Mouse (Mus musculus) neural tube, embryonic 14.5 days (tissue): ENCODE measurements around the gene Gabrg3. TPM values are rescaled to one million over a fixed set of nuclear protein-coding genes. Genes with fewer than 3 reads are reported as not detected.

Experiments used
- ATAC-seq: fragments of 200-750 bp; cut with Nextera tagmentation; 2 replicates; pipeline ENCODE4 v1.8.0; 2017; ENCODE audit warnings: low read depth, mild to moderate bottlenecking, moderate TSS enrichment, moderate library complexity
- H3K27ac ChIP-seq: fragments of 300-500 bp; sonication (generic); 2 replicates; pipeline ENCODE4 v1.5.1; 2014; ENCODE audit warnings: low read depth, mild to moderate bottlenecking, control low read depth, low read length, moderate library complexity, mixed read lengths
- H3K27me3 ChIP-seq: fragments of 300-500 bp; sonication (generic); 2 replicates; pipeline ENCODE4 v1.6.1; 2014; ENCODE audit warnings: low read length; ENCODE audit not compliant: control insufficient read depth, insufficient read depth
- H3K36me3 ChIP-seq: fragments of 300-500 bp; sonication (generic); 2 replicates; pipeline ENCODE4 v1.6.1; 2014; ENCODE audit warnings: low read length, mixed read lengths; ENCODE audit not compliant: control insufficient read depth, insufficient read depth
- H3K4me1 ChIP-seq: fragments of 300-500 bp; sonication (generic); 2 replicates; pipeline ENCODE4 v1.6.1; 2014; ENCODE audit warnings: low read length; ENCODE audit not compliant: control insufficient read depth, insufficient read depth
- H3K4me2 ChIP-seq: fragments of 300-500 bp; sonication (generic); 2 replicates; pipeline ENCODE4 v1.6.1; 2014; ENCODE audit warnings: mild to moderate bottlenecking, low read depth, low read length, control low read depth
- H3K4me3 ChIP-seq: fragments of 300-500 bp; sonication (generic); 2 replicates; pipeline ENCODE4 v1.5.1; 2014; ENCODE audit warnings: low read depth, low read length, control low read depth, mixed read lengths
- H3K9ac ChIP-seq: fragments of 300-500 bp; sonication (generic); replicated peaks from 2 replicates; pipeline ENCODE4 v1.6.1; 2014; ENCODE audit warnings: low read depth, mild to moderate bottlenecking, control low read depth, low read length, mixed read lengths
- H3K9me3 ChIP-seq: fragments of 300-500 bp; sonication (generic); 2 replicates; pipeline ENCODE4 v1.6.1; 2016; ENCODE audit warnings: low read length; ENCODE audit not compliant: control insufficient read depth
- WGBS: fragments of 180-500 bp; shearing (Covaris S2); extraction: QIAGEN DNeasy Blood & Tissue Kit; methylation state at CpG from one replicate; pipeline ENCODE4 v1.1.7; 2014; 5-methylcytosine and 5-hydroxymethylcytosine counted together
- polyA plus RNA-seq: library from polyadenylated mRNA; unstranded; fragments of >200 nt; fragmentation: Nextera tagmentation; extraction: Ambion mirVana; gene quantifications from 2 replicates; pipeline ENCODE4 v1.2.1, GENCODE M21; 2014

Gabrg3 gene
- 11.0 and 16.4 TPM in 2 replicates for polyA plus RNA-seq

- Histone ChIP-seq H3K4me2 (peak within 1 kb of the TSS; percentile 80), H3K4me1 (no peaks in the 10 kb centered on the region), H3K27me3 (no peaks in the 10 kb centered on the region), H3K4me3 (peak within 1 kb of the TSS; percentile 56), H3K9me3 (no peaks in the 10 kb centered on the region), H3K9ac (peak within 1 kb of the TSS; percentile 65), H3K27ac (no peak within 1 kb of the TSS), H3K36me3 (no peaks in the 10 kb centered on the region)
- ATAC-seq, result peak; percentile 90
- WGBS, result under 1% methylated on average over 48 of the region's 71 CpGs
Observed at GRCm38 (mm10) chr7:57386517-57387340, at the start of gene Gabrg3. Gene Gabrg3, minus strand, starts transcription at chr7:57387188.

DNA sequence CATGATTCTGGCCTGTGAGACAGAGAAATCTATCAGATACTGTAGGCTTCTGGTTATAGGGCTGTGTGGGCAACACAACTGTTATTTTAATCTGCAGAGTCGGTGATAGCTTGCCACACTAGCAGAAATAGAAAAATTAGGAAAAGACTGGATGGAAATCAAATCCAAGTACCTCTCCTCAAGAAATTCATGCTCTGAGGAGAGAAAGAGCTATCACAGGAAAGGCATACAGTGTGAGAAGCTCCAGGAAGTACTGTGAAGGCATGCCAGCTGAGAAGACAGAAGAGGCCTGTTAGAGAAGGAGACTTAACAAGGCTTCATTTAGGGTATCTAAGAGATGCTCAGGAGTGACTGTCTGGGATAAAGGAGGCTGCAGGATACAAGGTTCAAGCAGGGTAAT, 35.7 kb upstream of the Gabrg3 start:
- Histone ChIP-seq H3K36me3 (no peaks in the 10 kb centered on the region), H3K9me3 (no peaks in the 10 kb centered on the region), H3K4me2 (no peak overlapping the region), H3K9ac (no peak overlapping the region), H3K27me3 (no peaks in the 10 kb centered on the region), H3K4me3 (no peak overlapping the region), H3K4me1 (no peaks in the 10 kb centered on the region), H3K27ac (no peak overlapping the region)
- WGBS, result 94% methylated on average over 1 of the region's 1 CpGs
- ATAC-seq, result no peak

DNA sequence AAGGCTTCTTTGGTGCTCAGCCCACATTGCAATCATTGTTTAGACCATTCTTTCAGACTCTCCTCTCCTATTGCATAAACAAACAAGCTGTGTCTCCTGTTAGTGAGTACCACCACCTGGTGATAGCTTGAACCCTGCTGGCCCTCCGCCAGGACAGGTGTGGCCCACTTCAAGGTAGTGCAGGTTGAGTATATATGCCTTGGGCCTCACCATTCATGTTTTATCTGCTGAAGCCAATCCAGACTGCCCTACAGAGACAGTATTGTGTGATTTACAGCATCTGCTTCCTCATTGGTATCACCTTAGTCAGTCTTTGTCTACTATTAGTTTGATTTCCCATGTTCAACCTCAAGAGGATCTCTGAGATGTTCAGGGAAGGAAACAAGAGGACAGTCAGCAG, 34.1 kb upstream of the Gabrg3 start:
- H3K36me3 ChIP-seq, result no peaks in the 10 kb centered on the region
- no peak overlapping the region for H3K9ac ChIP-seq
- 90% methylated on average over 1 of the region's 1 CpGs for WGBS
- H3K27ac ChIP-seq, result no peak overlapping the region
- H3K4me2 ChIP-seq, result no peak overlapping the region
- no peak for ATAC-seq
- no peaks in the 10 kb centered on the region for H3K4me1 ChIP-seq
- no peak overlapping the region for H3K4me3 ChIP-seq
- H3K9me3 ChIP-seq, result no peaks in the 10 kb centered on the region
- H3K27me3 ChIP-seq, result no peaks in the 10 kb centered on the region

DNA sequence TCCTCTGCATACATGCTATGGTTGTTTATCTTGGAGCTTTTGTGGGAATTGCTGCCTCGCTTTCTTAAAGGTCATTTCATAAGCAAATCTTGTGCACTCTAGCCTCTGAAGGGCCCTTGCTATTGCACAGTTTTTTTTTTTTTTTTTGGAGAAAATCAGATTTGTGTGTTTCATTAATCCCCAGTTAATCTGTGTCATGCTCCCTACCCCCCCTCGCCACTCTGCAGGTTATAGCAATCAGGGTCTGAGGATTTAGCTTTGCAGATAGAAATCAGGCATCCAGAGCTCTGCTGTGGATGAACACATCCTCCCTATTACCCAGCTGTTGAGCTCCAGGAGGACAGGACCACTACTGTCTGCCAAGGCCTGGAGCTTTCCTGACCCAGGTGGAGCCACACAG, 32.4 kb upstream of the Gabrg3 start, which contains the start of gene Gabrb3:
TSS of gene Gabrb3 (plus strand) at position 301 of the 400 bp plus-strand sequence.
- Histone ChIP-seq H3K4me2 (no peak within 1 kb of the TSS), H3K27me3 (no peaks in the 10 kb centered on the region), H3K9me3 (no peaks in the 10 kb centered on the region), H3K36me3 (no peaks in the 10 kb centered on the region), H3K4me1 (no peaks in the 10 kb centered on the region), H3K9ac (no peak within 1 kb of the TSS), H3K27ac (no peak within 1 kb of the TSS), H3K4me3 (no peak within 1 kb of the TSS)
- WGBS, result 92% methylated on average over 2 of the region's 2 CpGs
- ATAC-seq, result no peak

DNA sequence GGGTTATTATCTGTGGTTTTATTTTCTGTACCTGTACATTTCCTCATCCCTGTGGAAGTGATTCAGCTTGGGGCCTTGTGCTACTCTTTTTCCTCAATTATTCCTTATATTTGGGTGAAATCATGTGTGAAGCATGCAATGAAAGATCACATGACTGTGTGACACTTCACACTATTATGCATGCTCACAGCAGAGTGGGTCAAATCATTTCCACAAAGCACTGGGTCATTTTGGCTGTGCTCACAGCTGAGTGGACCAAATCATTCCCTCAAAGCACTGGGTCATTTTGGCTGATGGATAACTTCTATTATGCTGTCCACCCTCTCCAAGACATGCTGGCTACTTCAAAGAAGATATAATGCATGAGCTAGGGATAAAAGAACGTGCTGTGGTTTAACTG, 25.9 kb upstream of the Gabrg3 start:
- no peak for ATAC-seq
- Histone ChIP-seq H3K4me1 (no peaks in the 10 kb centered on the region), H3K27me3 (no peaks in the 10 kb centered on the region), H3K4me3 (no peak overlapping the region), H3K9me3 (no peaks in the 10 kb centered on the region), H3K4me2 (no peak overlapping the region), H3K9ac (no peak overlapping the region), H3K36me3 (no peaks in the 10 kb centered on the region), H3K27ac (no peak overlapping the region)
- 17% methylated on average over 1 of the region's 1 CpGs for WGBS

- Histone ChIP-seq H3K27me3 (no peaks in the 10 kb centered on the region), H3K4me1 (no peaks in the 10 kb centered on the region), H3K4me2 (no peak overlapping the region), H3K36me3 (no peaks in the 10 kb centered on the region), H3K4me3 (no peak overlapping the region), H3K27ac (no peak overlapping the region), H3K9me3 (no peaks in the 10 kb centered on the region), H3K9ac (no peak overlapping the region)
- ATAC-seq, result no peak
- 78% methylated on average over 4 of the region's 4 CpGs for WGBS
Observed at GRCm38 (mm10) chr7:57411163-57411562, 24.2 kb upstream of the Gabrg3 start.

- Histone ChIP-seq H3K4me1 (no peaks in the 10 kb centered on the region), H3K9me3 (no peaks in the 10 kb centered on the region), H3K4me3 (no peak overlapping the region), H3K4me2 (no peak overlapping the region), H3K27me3 (no peaks in the 10 kb centered on the region), H3K36me3 (no peaks in the 10 kb centered on the region), H3K27ac (no peak overlapping the region), H3K9ac (no peak overlapping the region)
- ATAC-seq, result no peak
- 87% methylated on average over 4 of the region's 4 CpGs for WGBS
Observed at GRCm38 (mm10) chr7:57393551-57393950, 6.6 kb upstream of the Gabrg3 start.

DNA sequence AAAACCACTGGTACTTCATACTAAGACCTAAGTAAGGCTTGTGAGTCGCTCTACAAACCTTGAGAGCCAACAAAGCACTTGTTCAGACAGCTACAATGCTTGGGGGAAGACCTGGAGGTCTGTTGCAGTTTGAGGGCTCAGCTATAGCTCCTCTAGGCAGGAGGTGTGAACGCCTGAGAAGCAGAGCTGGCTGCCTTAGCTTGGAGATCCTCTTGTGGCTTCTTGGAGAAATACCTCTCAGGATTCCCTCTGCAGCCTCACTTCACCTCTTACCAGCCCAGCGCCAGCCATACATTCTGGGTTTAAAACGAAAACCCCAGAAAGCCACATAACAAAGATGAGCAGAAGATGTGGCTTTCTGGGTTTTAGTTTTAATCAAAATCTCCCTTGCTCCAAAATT, 3.1 kb upstream of the Gabrg3 start:
- no peaks in the 10 kb centered on the region for H3K36me3 ChIP-seq
- H3K27me3 ChIP-seq, result no peaks in the 10 kb centered on the region
- no peak overlapping the region for H3K4me3 ChIP-seq
- H3K27ac ChIP-seq, result no peak overlapping the region
- 54% methylated on average over 4 of the region's 4 CpGs for WGBS
- ATAC-seq, result no peak
- no peaks in the 10 kb centered on the region for H3K9me3 ChIP-seq
- no peaks in the 10 kb centered on the region for H3K4me1 ChIP-seq
- no peak overlapping the region for H3K9ac ChIP-seq
- no peak overlapping the region for H3K4me2 ChIP-seq

- Histone ChIP-seq H3K4me2 (peak overlapping the region; percentile 80), H3K4me1 (no peaks in the 10 kb centered on the region), H3K4me3 (peak overlapping the region; percentile 56), H3K9me3 (no peaks in the 10 kb centered on the region), H3K27ac (no peak overlapping the region), H3K27me3 (no peaks in the 10 kb centered on the region), H3K36me3 (no peaks in the 10 kb centered on the region), H3K9ac (peak overlapping the region; percentile 65; the same call in 1 of the 2 replicates)
- no peak for ATAC-seq
- 22% methylated on average over 6 of the region's 6 CpGs for WGBS
Observed at GRCm38 (mm10) chr7:57387341-57387654, 310 bp upstream of the Gabrg3 start.
